ENCODE assay signal across 8 mouse cellular contexts in the genomic region with DNA sequence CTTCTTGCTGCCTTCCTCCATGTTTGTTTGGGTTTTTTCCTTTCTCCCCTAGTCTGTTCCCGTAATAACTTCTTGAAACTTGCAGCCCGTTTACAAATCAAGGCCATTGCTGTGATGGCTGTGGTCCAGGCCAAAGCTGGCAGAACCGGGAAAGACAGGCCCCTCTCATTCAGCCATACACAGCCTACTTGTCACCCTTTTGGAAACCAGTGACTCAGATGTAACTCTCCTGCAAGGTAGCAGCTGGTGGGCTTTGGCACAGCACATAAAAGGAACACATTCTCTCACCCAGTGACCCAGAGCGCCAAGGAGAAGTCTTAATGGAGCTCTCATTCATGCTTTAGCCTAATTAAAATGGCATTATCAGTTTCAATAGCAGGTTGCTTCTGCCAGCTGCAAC.
DNase-seq lines count a peak whose midpoint lies in the region; ATAC-seq and TF ChIP-seq lines count a peak whose summit lies in the region.

No protein-coding gene starts in this region.

- H3K4me1 ChIP-seq in forebrain, embryonic 14.5 days (ENCODE audit: control insufficient read depth, insufficient read depth, low read length), result no peaks in the 10 kb centered on the region; the same call in 1 of the 2 replicates
- H3K4me1 ChIP-seq in midbrain, embryonic 12.5 days, result no peaks in the 10 kb centered on the region
- H3K4me1 ChIP-seq in liver, postnatal 0 days (ENCODE audit: insufficient read depth), result no peaks in the 10 kb centered on the region

- H3K27ac ChIP-seq in forebrain, embryonic 14.5 days (ENCODE audit: low read depth, low read length), result no peak overlapping the region
- no peak overlapping the region for H3K27ac ChIP-seq in midbrain, embryonic 12.5 days (replicated peaks)
- H3K27ac ChIP-seq in liver, postnatal 0 days (ENCODE audit: low read depth), result no peak overlapping the region

- H3K27me3 ChIP-seq in forebrain, embryonic 14.5 days (replicated peaks; ENCODE audit: control insufficient read depth, insufficient read depth, low read length), result no peaks in the 10 kb centered on the region; the same call in 1 of the 2 replicates
- H3K27me3 ChIP-seq in midbrain, embryonic 12.5 days, result peaks cover 46% of the 10 kb centered on the region
- H3K27me3 ChIP-seq in liver, postnatal 0 days (ENCODE audit: insufficient read depth, low read length), result 0 out of 2 replicates have a peak, but pooled peaks cover 3% of the 10 kb centered on the region

- WGBS in forebrain, embryonic 14.5 days, result 40% methylated on average over 4 of the region's 4 CpGs
- WGBS in midbrain, embryonic 12.5 days, result 42% methylated on average over 4 of the region's 4 CpGs
- 73% methylated on average over 4 of the region's 4 CpGs for WGBS in liver, postnatal 0 days (ENCODE audit: insufficient replicate concordance)

- no peak for TF ChIP-seq EP300 in liver, postnatal 0 days (IDR thresholded peaks at IDR 0.05; ENCODE audit: low read depth)

- H3K4me2 ChIP-seq in forebrain, embryonic 14.5 days (ENCODE audit: low read length), result no peak overlapping the region
- H3K4me2 ChIP-seq in midbrain, embryonic 12.5 days (replicated peaks), result no peak overlapping the region
- H3K4me2 ChIP-seq in liver, postnatal 0 days (ENCODE audit: low read depth, low read length), result no peak overlapping the region

- no peaks in the 10 kb centered on the region for H3K36me3 ChIP-seq in forebrain, embryonic 14.5 days (ENCODE audit: control insufficient read depth, insufficient read depth, low read length)
- no peaks in the 10 kb centered on the region for H3K36me3 ChIP-seq in midbrain, embryonic 12.5 days
- H3K36me3 ChIP-seq in liver, postnatal 0 days (replicated peaks; ENCODE audit: insufficient read depth, low read length), result no peaks in the 10 kb centered on the region

- DNase-seq in MN1 (ENCODE audit: low spot score), result peak; percentile 7
- DNase-seq in adrenal gland, postnatal 14 days, result peak; percentile 30
- peak; percentile 88 for DNase-seq in forebrain, embryonic 14.5 days (ENCODE audit: low spot score)
- no peak for DNase-seq in spleen, adult 18-20 months
- no peak for DNase-seq in thymus, postnatal 25 days
- no peak for DNase-seq in lung, postnatal 25 days (ENCODE audit: low spot score)
- no peak for DNase-seq in liver, postnatal 0 days

- no peak overlapping the region for H3K4me3 ChIP-seq in forebrain, embryonic 14.5 days (ENCODE audit: low read depth, low read length)
- no peak overlapping the region for H3K4me3 ChIP-seq in midbrain, embryonic 12.5 days
- H3K4me3 ChIP-seq in liver, postnatal 0 days (ENCODE audit: low read depth, low read length), result no peak overlapping the region

- peak; percentile 95 for ATAC-seq in forebrain, embryonic 14.5 days
- peak; percentile 63; the same call in 1 of the 2 replicates for ATAC-seq in midbrain, embryonic 12.5 days (ENCODE audit: low FRiP score, low read depth)
- ATAC-seq in liver, postnatal 0 days, result no peak

- H3K9ac ChIP-seq in forebrain, embryonic 14.5 days (ENCODE audit: low read length), result no peak overlapping the region
- no peak overlapping the region for H3K9ac ChIP-seq in midbrain, embryonic 12.5 days (replicated peaks)
- no peak overlapping the region for H3K9ac ChIP-seq in liver, postnatal 0 days (replicated peaks)

- TF ChIP-seq CTCF in liver, postnatal 0 days (IDR thresholded peaks at IDR 0.05; ENCODE audit: low read depth), result no peak

- no peaks in the 10 kb centered on the region for H3K9me3 ChIP-seq in forebrain, embryonic 14.5 days (replicated peaks; ENCODE audit: control insufficient read depth, low read length)
- no peaks in the 10 kb centered on the region for H3K9me3 ChIP-seq in midbrain, embryonic 12.5 days
- H3K9me3 ChIP-seq in liver, postnatal 0 days (ENCODE audit: low read length), result no peaks in the 10 kb centered on the region

Comparison
In these comparisons a context has a peak if more than half of its experiments do, and no peak if none do; other contexts are left out.
1. DNase-seq: peak in MN1 (single experiment), adrenal gland, postnatal 14 days (single experiment) and forebrain, embryonic 14.5 days (single experiment); none in spleen, adult 18-20 months (0 of 2), thymus, postnatal 25 days (single experiment), lung, postnatal 25 days (single experiment) and liver, postnatal 0 days (single experiment).